Mouse (Mus musculus) cerebellum, adult 2 months (tissue): ENCODE results near the gene Dpp8.

Experiments
- CTCF ChIP-seq: fragments of 200-500 bp; IDR thresholded peaks from 2 replicates; pipeline ENCODE4 v1.5.1; 2011; ENCODE audit warnings: low read depth, mild to moderate bottlenecking, control low read depth, low read length, moderate library complexity, borderline replicate concordance; ENCODE audit not compliant: insufficient read depth
- POLR2A ChIP-seq: fragments of 200-500 bp; IDR thresholded peaks from 2 replicates; pipeline ENCODE4 v1.6.1; 2011; ENCODE audit warnings: low read length, control low read depth, borderline replicate concordance; ENCODE audit not compliant: insufficient read depth

GRCm38 (mm10) chr9:65023447-65023846, 8.8 kb upstream of the Dpp8 start:
- TF ChIP-seq POLR2A (no peak), CTCF (no peak)
